Mouse (Mus musculus) lung, embryonic 14.5 days (tissue): Measurements from ENCODE around the gene Slc35a1. TPM values are rescaled to one million over a fixed set of nuclear protein-coding genes. Genes with fewer than 3 reads are reported as not detected.

Source experiments
- ATAC-seq: fragments of 200-750 bp; cut with Nextera tagmentation; 2 replicates; pipeline ENCODE4 v1.8.0; 2017; ENCODE audit warnings: mild to moderate bottlenecking, moderate TSS enrichment, moderate library complexity; ENCODE audit not compliant: insufficient read depth
- DNase-seq: peaks from one replicate; pipeline ENCODE4 v3.0.0-alpha.2; 2015
- H3K27ac ChIP-seq: fragments of 300-500 bp; sonication (generic); 2 replicates; pipeline ENCODE4 v1.5.1; 2014; ENCODE audit warnings: low read depth, mild to moderate bottlenecking, moderate library complexity
- H3K27me3 ChIP-seq: fragments of 300-500 bp; sonication (generic); 2 replicates; pipeline ENCODE4 v1.6.1; 2014; ENCODE audit warnings: low read length, control low read depth; ENCODE audit not compliant: insufficient read depth
- H3K36me3 ChIP-seq: fragments of 300-500 bp; sonication (generic); 2 replicates; pipeline ENCODE4 v1.6.1; 2014; ENCODE audit warnings: control low read depth; ENCODE audit not compliant: insufficient read depth
- H3K4me1 ChIP-seq: fragments of 300-500 bp; sonication (generic); 2 replicates; pipeline ENCODE4 v1.6.1; 2014; ENCODE audit warnings: antibody characterized with exemption, control low read depth; ENCODE audit not compliant: insufficient read depth
- H3K4me2 ChIP-seq: fragments of 300-500 bp; sonication (generic); 2 replicates; pipeline ENCODE4 v1.6.1; 2014; ENCODE audit warnings: mild to moderate bottlenecking
- H3K4me3 ChIP-seq: fragments of 300-500 bp; sonication (generic); 2 replicates; pipeline ENCODE4 v1.5.1; 2014; ENCODE audit warnings: low read depth, low read length
- H3K9ac ChIP-seq: fragments of 300-500 bp; sonication (generic); 2 replicates; pipeline ENCODE4 v1.6.1; 2014
- H3K9me3 ChIP-seq: fragments of 300-500 bp; sonication (generic); 2 replicates; pipeline ENCODE4 v1.6.1; 2016; ENCODE audit warnings: low read depth, low read length, control low read depth
- CTCF ChIP-seq: IDR thresholded peaks from 2 replicates; pipeline ENCODE4 v1.5.1; 2016; ENCODE audit warnings: antibody characterized with exemption, low read depth
- WGBS: fragments of 180-500 bp; shearing (Covaris S2); extraction: QIAGEN DNeasy Blood & Tissue Kit; methylation state at CpG from one replicate; pipeline ENCODE4 v1.1.7; 2014; 5-methylcytosine and 5-hydroxymethylcytosine counted together
- polyA plus RNA-seq: library from polyadenylated mRNA; unstranded; fragments of >200 nt; fragmentation: Nextera tagmentation; extraction: Ambion mirVana; gene quantifications from 2 replicates; pipeline ENCODE4 v1.2.1, GENCODE M21; 2014

Gene Slc35a1
- polyA plus RNA-seq, 1 experiment from 2014 or later: 59.4 TPM

- TF ChIP-seq CTCF: no peak
- no peaks in the 10 kb centered on the region for H3K9me3 ChIP-seq
- 80% methylated on average over 5 of the region's 5 CpGs for WGBS
Observed at GRCm38 (mm10) chr4:34636036-34636435, 51.2 kb downstream of the Slc35a1 start.

GRCm38 (mm10) chr4:34634129-34634528, 53.1 kb downstream of the Slc35a1 start:
- ATAC-seq (no peak), DNase-seq (no peak)
- WGBS: 94% methylated on average over 7 of the region's 7 CpGs
- no peak overlapping the region for H3K27ac ChIP-seq
- H3K4me3 ChIP-seq: no peak overlapping the region
- H3K27me3 ChIP-seq: no peaks in the 10 kb centered on the region
- H3K9me3 ChIP-seq: no peaks in the 10 kb centered on the region
- peaks cover 30% of the 10 kb centered on the region for H3K36me3 ChIP-seq
- no peak overlapping the region for H3K4me2 ChIP-seq
- H3K9ac ChIP-seq: no peak overlapping the region
- no peak for TF ChIP-seq CTCF
- no peaks in the 10 kb centered on the region for H3K4me1 ChIP-seq

More at GRCm38 (mm10) chr4:34636036-34636435, 51.2 kb downstream of the Slc35a1 start:
- Histone ChIP-seq H3K27me3 (no peaks in the 10 kb centered on the region), H3K36me3 (peaks cover 33% of the 10 kb centered on the region), H3K4me3 (no peak overlapping the region), H3K4me1 (no peaks in the 10 kb centered on the region), H3K9ac (no peak overlapping the region), H3K4me2 (no peak overlapping the region), H3K27ac (no peak overlapping the region)
- no peak for DNase-seq
- ATAC-seq: no peak

- Histone ChIP-seq H3K4me1 (no peaks in the 10 kb centered on the region), H3K27me3 (no peaks in the 10 kb centered on the region), H3K4me3 (no peak overlapping the region), H3K9me3 (no peaks in the 10 kb centered on the region), H3K36me3 (peaks cover 42% of the 10 kb centered on the region), H3K4me2 (no peak overlapping the region), H3K9ac (no peak overlapping the region), H3K27ac (no peak overlapping the region)
- DNase-seq: no peak
- no peak for TF ChIP-seq CTCF
- no peak for ATAC-seq
- 68% methylated on average over 1 of the region's 1 CpGs for WGBS
Observed at GRCm38 (mm10) chr4:34629956-34630355, 57.3 kb downstream of the Slc35a1 start.

GRCm38 (mm10) chr4:34626401-34626800, 60.8 kb downstream of the Slc35a1 start:
- ATAC-seq (no peak), DNase-seq (no peak)
- no peak overlapping the region for H3K27ac ChIP-seq
- no peak overlapping the region for H3K4me2 ChIP-seq
- H3K4me3 ChIP-seq: no peak overlapping the region
- no peak overlapping the region for H3K9ac ChIP-seq
- no peaks in the 10 kb centered on the region for H3K9me3 ChIP-seq
- no peaks in the 10 kb centered on the region for H3K27me3 ChIP-seq
- no peaks in the 10 kb centered on the region for H3K4me1 ChIP-seq
- TF ChIP-seq CTCF: no peak
- 82% methylated on average over 6 of the region's 6 CpGs for WGBS
- peaks cover 50% of the 10 kb centered on the region for H3K36me3 ChIP-seq

GRCm38 (mm10) chr4:34625556-34625955, 61.7 kb downstream of the Slc35a1 start:
- no peak for DNase-seq
- Histone ChIP-seq H3K4me3 (no peak overlapping the region), H3K9me3 (no peaks in the 10 kb centered on the region), H3K27me3 (no peaks in the 10 kb centered on the region), H3K4me2 (no peak overlapping the region), H3K4me1 (no peaks in the 10 kb centered on the region), H3K36me3 (peaks cover 42% of the 10 kb centered on the region), H3K27ac (no peak overlapping the region), H3K9ac (no peak overlapping the region)
- 83% methylated on average over 4 of the region's 4 CpGs for WGBS
- no peak for TF ChIP-seq CTCF
- ATAC-seq: no peak

GRCm38 (mm10) chr4:34616146-34616545, 71.1 kb downstream of the Slc35a1 start:
- 0 out of 2 replicates have a peak, but pooled peaks cover 12% of the 10 kb centered on the region for H3K4me1 ChIP-seq
- WGBS: 77% methylated on average over 8 of the region's 8 CpGs
- H3K36me3 ChIP-seq: no peaks in the 10 kb centered on the region; the same call in 1 of the 2 replicates
- H3K4me2 ChIP-seq: peak overlapping the region; percentile 95
- DNase-seq (no peak), ATAC-seq (no peak)
- no peaks in the 10 kb centered on the region for H3K27me3 ChIP-seq
- no peak for TF ChIP-seq CTCF
- H3K9me3 ChIP-seq: no peaks in the 10 kb centered on the region
- H3K27ac ChIP-seq: no peak overlapping the region
- peak overlapping the region; percentile 74 for H3K9ac ChIP-seq
- H3K4me3 ChIP-seq: peak overlapping the region; percentile 80

GRCm38 (mm10) chr4:34615303-34615702, 71.9 kb downstream of the Slc35a1 start:
- H3K4me2 ChIP-seq: peak overlapping the region; percentile 95
- no peaks in the 10 kb centered on the region; the same call in 1 of the 2 replicates for H3K36me3 ChIP-seq
- 1% methylated on average over 13 of the region's 13 CpGs for WGBS
- H3K4me3 ChIP-seq: peak overlapping the region; percentile 80
- no peaks in the 10 kb centered on the region for H3K27me3 ChIP-seq
- DNase-seq (peak; percentile 9), ATAC-seq (peak; percentile 9)
- peak overlapping the region; percentile 74 for H3K9ac ChIP-seq
- 0 out of 2 replicates have a peak, but pooled peaks cover 12% of the 10 kb centered on the region for H3K4me1 ChIP-seq
- H3K9me3 ChIP-seq: no peaks in the 10 kb centered on the region
- H3K27ac ChIP-seq: 0 out of 2 replicates have a peak overlapping the region, but pooled peaks have one; percentile 50
- no peak for TF ChIP-seq CTCF
